Mouse (Mus musculus): ENCODE results near the gene Thada.

The Thada gene

DNA sequence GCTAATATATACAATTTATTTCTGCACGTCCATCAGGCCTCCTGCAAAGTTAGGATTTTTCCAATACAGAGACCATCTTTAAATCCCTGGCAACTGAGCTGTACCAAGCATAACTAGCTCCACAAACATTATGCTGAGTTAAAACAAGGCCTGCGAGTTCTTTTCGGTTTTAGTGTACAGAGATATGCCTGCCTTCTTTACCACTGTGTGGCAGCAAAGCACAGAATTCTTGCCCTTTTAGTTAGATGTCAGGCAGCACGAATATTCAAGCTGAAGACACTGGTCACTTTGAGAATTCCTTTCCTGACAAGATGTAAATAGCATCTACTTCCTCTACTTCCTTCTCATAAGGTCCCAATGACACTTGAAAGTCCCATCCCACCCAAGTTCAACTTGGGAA, 8.3 kb upstream of the Thada start:
- DNase-seq: peak; percentile 24

DNA sequence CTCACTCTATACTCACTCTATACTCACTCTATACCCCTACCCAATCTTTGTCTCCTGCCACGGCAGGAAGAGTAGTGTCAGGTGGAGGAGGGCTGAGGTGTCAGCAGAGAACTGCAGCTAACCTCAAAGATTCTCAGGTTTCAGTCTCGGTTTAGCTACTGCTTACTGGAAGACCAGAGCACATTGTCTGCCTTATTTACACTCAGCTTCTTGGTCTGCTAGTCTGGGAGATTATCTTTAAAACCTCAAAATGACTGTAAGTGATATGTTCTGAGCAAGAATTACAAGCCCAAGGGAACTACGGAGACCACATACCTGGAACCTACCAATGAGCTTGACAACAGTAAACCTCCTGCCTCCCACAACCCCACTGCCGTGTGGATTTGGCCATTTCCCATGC, 31.0 kb downstream of the Thada start:
- no peak for DNase-seq

DNA sequence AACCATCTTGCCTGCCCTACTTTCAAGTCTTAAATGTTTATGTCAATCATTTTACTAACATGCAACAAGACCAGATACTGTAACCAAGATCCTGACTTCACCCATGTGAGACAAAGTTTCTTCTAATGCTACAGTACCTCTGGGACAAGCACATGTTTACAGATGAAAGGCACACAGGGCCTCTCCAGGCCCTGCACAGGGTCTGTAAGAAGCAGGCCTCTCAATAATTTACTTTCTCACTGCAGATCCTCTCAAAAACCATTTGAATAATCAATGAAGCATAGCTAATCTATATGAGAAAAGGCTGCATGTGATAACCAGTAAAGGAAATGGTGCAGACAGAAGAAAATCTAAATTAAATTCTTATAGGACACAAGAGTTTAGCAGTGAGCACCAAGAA, 31.8 kb downstream of the Thada start:
- no peak for DNase-seq

DNA sequence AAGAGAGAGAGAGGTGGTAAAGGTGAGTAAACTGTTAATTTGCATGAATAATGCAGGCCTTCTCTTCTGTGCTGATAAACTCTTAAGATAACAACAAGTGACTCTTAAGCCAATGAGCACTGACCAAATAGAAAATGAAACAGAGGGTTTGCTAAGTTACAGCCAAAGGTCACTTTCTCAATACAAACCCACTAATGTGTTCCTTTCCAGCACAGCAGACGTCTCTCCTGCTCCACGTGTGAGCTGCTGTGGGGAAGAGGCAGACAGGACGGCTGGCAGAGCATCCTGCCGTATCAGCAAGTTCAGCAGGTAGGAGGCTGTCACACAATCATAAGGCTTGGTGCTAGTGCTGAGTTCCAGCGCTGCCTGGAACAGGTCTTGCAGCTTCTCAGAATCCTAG, 34.0 kb downstream of the Thada start:
- DNase-seq: no peak

GRCm38 (mm10) chr17:84424258-84424657, 41.7 kb downstream of the Thada start:
- no peak for DNase-seq

- DNase-seq: peak; percentile 5
Measured at GRCm38 (mm10) chr17:84422916-84423315, 43.1 kb downstream of the Thada start.

DNA sequence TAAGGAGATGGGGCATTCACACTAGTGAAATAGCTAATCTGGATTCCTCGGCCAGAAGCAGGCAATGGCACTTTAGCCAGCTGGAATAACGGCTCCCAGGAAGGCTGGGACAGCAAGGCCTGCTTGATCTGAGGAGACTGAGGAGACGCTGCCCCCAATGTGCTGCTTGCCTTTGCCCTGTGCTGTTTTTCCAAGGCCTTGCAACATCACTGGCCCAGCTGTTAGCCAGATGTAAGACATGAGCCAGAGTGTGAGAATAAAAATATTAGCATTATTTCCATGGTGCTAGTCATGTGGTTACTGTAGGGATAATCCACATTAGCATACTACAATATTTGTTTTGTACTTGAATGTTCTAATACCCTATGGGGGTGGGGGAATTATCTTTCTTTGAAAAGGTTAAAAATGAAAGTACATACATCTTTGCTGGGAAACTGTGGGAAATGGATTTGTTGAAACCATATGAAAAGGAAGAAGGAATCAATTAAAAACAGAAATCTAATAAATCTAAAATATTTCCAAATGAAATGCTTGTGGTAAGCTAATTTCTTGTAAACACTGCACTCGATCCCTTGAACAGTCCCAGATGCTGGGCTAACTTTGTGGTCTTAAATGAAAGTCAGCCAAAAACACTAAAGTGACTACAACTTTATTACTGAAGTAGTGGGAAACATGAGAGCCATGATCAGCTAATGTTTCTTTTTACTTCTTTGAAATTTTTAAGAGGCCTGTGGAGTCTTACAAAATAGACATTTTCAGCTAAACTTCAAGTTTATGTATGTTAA, 43.8 kb downstream of the Thada start:
- peak; percentile 41 for DNase-seq

DNA sequence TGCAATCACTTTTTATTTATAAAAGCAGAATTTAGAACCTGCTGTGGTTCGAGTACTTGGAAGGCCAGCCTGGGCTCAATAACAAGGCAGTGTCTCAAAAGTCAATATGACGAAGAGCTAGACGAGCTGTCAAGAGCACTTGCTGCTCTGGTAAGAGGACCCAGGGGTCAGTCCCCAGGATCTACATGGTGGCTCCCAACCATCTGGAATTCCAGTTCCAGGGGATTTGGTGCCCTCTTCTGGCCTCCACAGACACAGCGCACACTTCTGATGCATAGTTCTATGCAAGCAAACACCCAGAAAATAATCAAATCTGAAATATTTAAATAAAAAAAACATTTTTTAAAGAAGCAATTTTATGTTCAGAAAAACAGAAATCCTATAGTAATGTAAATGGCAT, 45.0 kb downstream of the Thada start:
- peak; percentile 39 for DNase-seq

- no peak for DNase-seq
Measured at GRCm38 (mm10) chr17:84420276-84420639, 45.7 kb downstream of the Thada start.

GRCm38 (mm10) chr17:84419326-84420275, 46.4 kb downstream of the Thada start:
- peak; percentile 3 for DNase-seq

- DNase-seq: no peak
Measured at GRCm38 (mm10) chr17:84415936-84416335, 50.1 kb downstream of the Thada start.

GRCm38 (mm10) chr17:84408731-84409130, 57.3 kb downstream of the Thada start:
- no peak for DNase-seq

DNA sequence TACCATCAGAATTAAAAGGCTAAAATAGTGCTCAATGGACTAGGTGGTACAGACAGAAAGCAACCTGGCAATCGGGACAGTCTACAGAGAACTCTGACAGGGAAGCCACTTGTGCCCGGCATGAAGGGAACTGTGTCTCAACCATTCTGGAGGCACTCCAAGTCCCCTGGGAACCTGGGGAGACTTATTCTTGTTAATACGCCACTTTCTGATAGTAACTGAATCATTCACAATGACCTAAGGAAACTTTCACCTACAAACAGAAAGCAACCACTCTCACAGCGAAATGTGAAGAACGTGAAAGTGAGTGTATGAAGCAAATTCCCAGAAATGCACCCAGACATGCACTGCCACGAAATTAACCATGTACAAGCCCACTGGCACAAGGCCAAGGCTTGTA, 60.4 kb downstream of the Thada start:
- no peak for DNase-seq

DNA sequence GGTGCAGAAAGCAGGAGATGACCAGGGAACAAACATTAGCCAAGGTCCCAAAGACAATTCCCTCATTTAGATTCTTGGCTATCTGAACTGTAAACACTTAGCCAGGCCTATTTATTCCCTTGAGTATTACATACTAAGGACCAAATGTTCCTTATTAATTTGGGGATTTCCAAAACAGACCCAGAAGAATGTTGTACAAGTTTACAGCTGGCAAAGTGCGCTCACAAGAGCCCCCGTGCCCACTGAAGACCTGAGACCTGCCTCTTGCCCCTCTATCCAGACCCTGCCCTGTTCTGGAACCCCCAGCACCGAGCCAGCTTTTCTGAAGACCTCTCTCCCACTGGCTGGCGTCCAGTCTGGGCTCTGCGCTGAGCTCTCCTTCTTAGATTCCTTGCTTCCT, 64.2 kb downstream of the Thada start:
- no peak for DNase-seq

- DNase-seq: peak; percentile 4
Measured at GRCm38 (mm10) chr17:84399431-84399830, 66.6 kb downstream of the Thada start.

GRCm38 (mm10) chr17:84390026-84390425, 76.0 kb downstream of the Thada start:
- DNase-seq: no peak

- no peak for DNase-seq
Measured at GRCm38 (mm10) chr17:84386176-84386575, 79.8 kb downstream of the Thada start.

DNA sequence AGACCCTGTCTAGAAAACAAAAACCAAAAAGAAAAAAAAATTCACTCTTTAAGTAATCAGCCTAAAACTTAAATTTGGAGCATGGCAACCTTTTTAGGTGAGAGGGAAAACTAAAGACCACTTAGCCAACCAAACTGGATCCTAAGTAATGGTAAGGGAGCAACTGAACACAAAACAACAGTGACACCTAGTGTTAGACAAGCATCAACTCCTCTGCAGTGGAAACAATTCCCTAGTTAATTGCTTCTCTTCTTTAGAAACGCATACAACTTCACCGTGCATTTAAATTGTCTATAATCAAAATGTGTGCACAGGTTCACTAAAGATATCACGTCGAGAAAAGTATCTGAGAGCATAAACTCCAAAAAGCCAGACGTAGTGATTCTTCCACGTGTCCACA, 80.3 kb downstream of the Thada start:
- peak; percentile 54 for DNase-seq

DNA sequence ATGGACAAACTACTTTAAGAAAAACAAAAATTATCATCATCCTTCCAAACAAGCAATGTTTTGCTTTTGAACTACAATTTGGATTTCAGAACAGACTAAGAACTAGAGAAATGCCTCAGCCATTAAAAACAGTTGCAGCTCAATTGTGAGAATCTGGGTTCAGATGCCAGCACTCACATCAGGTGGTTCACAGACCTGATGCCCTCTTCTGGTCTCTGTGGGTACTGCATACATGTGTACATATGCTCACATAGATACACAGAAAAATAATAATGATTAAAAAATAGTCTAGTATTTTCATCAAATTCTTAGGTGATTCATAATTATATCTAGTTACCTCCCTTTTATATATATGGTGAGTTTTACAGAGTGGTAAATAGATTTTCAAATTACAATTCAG, 81.3 kb downstream of the Thada start:
- DNase-seq: no peak

DNA sequence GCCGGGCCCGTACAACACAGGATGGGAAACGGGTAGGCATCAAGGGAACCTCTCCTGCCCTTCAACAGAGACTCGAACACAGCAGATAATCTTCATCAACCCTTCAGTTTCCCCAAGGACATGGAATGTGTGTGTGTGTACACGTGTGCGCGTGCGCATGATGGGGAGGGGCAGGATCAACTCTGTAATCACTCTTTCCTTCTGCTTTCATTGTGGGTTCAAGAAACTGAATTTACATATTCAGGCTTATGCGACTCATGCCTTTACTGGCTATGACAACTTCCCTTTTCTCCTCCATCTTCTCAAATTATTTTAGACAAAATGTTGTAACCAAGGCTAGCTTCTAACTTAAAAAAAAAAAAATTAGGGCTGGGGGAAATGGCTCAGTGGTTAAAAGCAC, 85.7 kb downstream of the Thada start:
- DNase-seq: no peak

GRCm38 (mm10) chr17:84376882-84377281, 89.1 kb downstream of the Thada start:
- no peak for DNase-seq

DNA sequence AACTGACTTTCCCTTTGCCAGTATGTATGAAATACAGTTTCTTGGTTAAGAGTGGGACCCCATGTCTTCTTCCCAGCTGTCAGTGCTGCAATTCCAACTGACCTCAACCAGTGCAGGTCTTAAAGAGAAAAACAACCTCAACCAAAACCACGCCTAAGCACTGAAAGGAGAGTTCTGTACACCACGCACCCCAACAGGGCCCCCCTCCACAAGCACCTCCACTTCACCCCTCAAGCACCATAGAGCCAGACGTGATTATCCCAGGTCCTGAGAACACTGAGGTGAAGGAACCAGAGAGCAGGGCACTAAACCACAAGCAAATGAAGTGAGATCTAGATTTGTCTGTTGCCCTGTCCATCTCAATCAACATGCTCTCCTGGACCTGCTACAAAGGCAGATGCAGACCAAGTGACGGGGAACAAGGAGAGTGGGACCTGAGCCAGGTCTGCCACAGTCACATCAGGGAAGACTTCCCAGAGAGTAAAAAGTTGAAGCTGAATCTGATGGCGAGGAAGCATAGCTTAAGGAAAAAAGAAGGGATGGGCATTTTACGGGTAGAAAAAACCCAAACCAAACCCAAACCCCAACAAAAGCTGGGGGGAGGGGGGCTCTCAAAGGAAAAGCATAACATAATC, 93.5 kb downstream of the Thada start:
- DNase-seq: no peak

DNA sequence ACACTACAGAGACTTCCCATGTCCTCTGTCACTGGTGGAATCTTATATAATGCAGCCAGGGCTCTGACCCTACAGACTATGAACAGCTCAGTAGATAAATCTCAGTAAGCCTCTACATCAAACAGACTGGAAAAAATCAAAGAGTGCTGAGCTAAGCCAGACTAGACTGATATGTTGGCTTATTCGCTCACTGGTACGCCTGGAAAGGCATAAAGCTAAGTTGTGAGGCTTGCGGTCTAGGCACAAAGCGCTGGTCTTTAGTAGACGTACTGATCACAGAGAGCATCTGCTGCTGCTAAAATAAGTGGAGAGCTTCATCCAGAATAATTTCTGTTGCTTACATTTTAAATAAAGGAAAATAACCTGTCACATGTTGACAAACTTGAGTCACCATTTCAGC, 95.6 kb downstream of the Thada start:
- DNase-seq: no peak

DNA sequence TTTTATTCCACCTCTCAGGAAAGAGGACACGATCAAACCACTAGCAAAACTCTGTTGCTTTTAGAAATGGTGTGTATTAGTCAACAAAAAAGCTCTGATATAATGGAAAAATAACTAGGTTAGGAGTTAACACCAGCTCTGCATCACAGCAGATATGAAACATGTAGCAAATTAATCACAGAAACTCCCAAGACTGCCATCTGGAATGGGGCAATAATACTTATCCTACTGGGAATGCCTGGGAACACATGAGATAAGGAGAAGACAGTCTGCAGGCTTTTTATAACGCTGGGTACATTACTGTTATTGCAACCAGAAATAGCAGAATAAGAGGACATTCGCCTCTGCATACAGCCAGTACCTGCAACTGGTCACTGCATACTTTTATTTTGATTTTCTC, 96.2 kb downstream of the Thada start:
- no peak for DNase-seq

Measured in embryo, embryonic 11 days (tissue).